Mouse (Mus musculus) left cerebral cortex, adult 8-10 months (tissue): ENCODE measurements at regions not wholly inside any gene's neighbourhood (a gene's known extent, or its start where the extent isn't known, plus 50 kb on each side); places are given as distances from the start of the nearest gene placed in this dataset.
A peak's percentile ranks its signal among the peaks of the same experiment; 100 is the strongest.

ENCODE experiments used
- DNase-seq, 2 experiments: peaks; one replicate each; pipeline ENCODE4 v3.0.0; 2022; ENCODE audit warnings: low spot score in 2 of 2

DNA sequence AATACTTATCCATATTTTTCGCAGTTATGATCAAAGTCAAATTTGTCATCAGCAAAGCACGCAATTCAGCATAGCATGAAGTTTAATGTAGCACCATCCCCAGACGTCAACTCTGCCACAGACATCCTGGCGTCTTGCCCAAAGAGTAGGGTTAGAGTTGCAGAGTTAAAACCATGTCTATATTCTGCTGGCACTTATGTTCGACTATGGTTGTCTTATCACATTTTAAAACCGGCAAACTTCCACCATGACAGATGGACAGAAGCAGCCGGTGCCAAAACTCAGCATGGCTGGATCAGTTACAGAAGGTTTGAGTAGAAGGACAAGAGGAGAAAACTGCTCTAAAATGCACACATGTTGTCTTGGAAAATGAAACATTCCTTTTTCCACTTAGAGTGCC lies 1383.6 kb upstream of the Slc39a10 start:
- peak; percentile 3 to 12 for DNase-seq

DNA sequence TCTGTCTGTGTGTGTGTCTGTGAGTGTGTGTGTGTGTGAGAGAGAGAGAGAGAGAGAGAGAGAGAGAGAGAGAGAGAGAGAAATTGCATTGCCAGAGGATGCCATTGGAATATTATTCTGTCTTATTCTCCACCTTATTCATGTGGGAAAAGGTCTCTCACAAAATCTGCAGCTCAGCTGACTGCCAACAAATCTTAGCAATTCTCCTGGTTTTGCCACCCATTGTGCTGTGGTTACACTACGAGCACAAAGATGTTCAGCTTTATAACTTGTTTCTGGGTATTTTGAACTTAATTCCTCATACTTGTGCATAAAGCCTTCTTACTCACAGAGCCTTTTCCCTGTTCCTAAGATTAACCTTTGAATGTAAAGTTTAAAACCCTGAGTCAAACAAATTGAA lies 1383.0 kb upstream of the Slc39a10 start:
- DNase-seq: no peak
